Mouse (Mus musculus): Measurements from ENCODE around the gene Tapbp.

The Tapbp gene

GRCm38 (mm10) chr17:33940981-33941380 lies 25.3 kb downstream of the Tapbp start:
- CTCF ChIA-PET, result interaction anchor here (0.8 to 1.4 kb wide), 2 partner anchors 10 to 15 kb away, joined by 3 read pairs; no protein-coding TSS in a partner anchor

- CTCF ChIA-PET, result interaction anchor here (0.8 to 1.4 kb wide), 2 partner anchors 9 to 15 kb away, joined by 3 read pairs; no protein-coding TSS in a partner anchor
Observed at GRCm38 (mm10) chr17:33941381-33941780, 25.7 kb downstream of the Tapbp start.

GRCm38 (mm10) chr17:33943454-33943853 lies 27.8 kb downstream of the Tapbp start:
- CTCF ChIA-PET, result no interaction called here

- CTCF ChIA-PET, result no interaction called here
Observed at GRCm38 (mm10) chr17:33947430-33948089, 31.9 kb downstream of the Tapbp start.

- CTCF ChIA-PET, result no interaction called here
Observed at GRCm38 (mm10) chr17:33948090-33948904, 32.6 kb downstream of the Tapbp start.

GRCm38 (mm10) chr17:33948905-33949537 lies 33.3 kb downstream of the Tapbp start:
- CTCF ChIA-PET, result no interaction called here

GRCm38 (mm10) chr17:33950131-33950625 lies 34.5 kb downstream of the Tapbp start:
- CTCF ChIA-PET, result interaction anchor here (0.9 kb wide), 1 partner anchor 9 kb away, joined by 3 read pairs; no protein-coding TSS in a partner anchor

GRCm38 (mm10) chr17:33951021-33951946 lies 35.6 kb downstream of the Tapbp start, which contains the start of gene B3galt4:
Gene B3galt4 (minus strand): TSS chr17:33951488.
- CTCF ChIA-PET, result interaction anchor here (0.7 to 0.9 kb wide), 2 partner anchors 10 to 230 kb away, joined by 3 read pairs; no protein-coding TSS in a partner anchor

- CTCF ChIA-PET, result interaction anchor here (0.7 kb wide), 1 partner anchor 229 kb away, joined by 3 read pairs; no protein-coding TSS in a partner anchor
Observed at GRCm38 (mm10) chr17:33952015-33952414, 36.3 kb downstream of the Tapbp start.

GRCm38 (mm10) chr17:33952879-33953278 lies 37.2 kb downstream of the Tapbp start:
- CTCF ChIA-PET, result interaction anchor here (0.6 kb wide), 1 partner anchor 1073 kb away, joined by 3 read pairs; no protein-coding TSS in a partner anchor

- CTCF ChIA-PET, result interaction anchor here (0.6 kb wide), 1 partner anchor 1072 kb away, joined by 3 read pairs; no protein-coding TSS in a partner anchor
Observed at GRCm38 (mm10) chr17:33953310-33953709, 37.6 kb downstream of the Tapbp start.

GRCm38 (mm10) chr17:33953961-33954565 lies 38.4 kb downstream of the Tapbp start:
- CTCF ChIA-PET, result no interaction called here

GRCm38 (mm10) chr17:33954646-33955554 lies 39.2 kb downstream of the Tapbp start:
- CTCF ChIA-PET, result interaction anchor here (0.7 kb wide), 1 partner anchor 60 kb away, joined by 3 read pairs; no protein-coding TSS in a partner anchor

GRCm38 (mm10) chr17:33955555-33956214 lies 40.0 kb downstream of the Tapbp start, which contains the start of the genes Vps52 and Rps18:
Gene Vps52 (plus strand): TSS chr17:33955812.
Gene Rps18 (minus strand): TSS chr17:33956001.
- CTCF ChIA-PET, result interaction anchor here (0.7 kb wide), 1 partner anchor 689 kb away, joined by 4 read pairs; the partner anchor contains the start of gene Fkbpl

- CTCF ChIA-PET, result interaction anchor here (0.7 kb wide), 1 partner anchor 688 kb away, joined by 4 read pairs; the partner anchor contains the start of gene Fkbpl
Observed at GRCm38 (mm10) chr17:33956336-33956735, 40.6 kb downstream of the Tapbp start.

- CTCF ChIA-PET, result interaction anchor here (0.7 kb wide), 1 partner anchor 1298 kb away, joined by 3 read pairs; no protein-coding TSS in a partner anchor
Observed at GRCm38 (mm10) chr17:33957493-33957892, 41.8 kb downstream of the Tapbp start.

- CTCF ChIA-PET, result no interaction called here
Observed at GRCm38 (mm10) chr17:33958451-33958850, 42.8 kb downstream of the Tapbp start.

- CTCF ChIA-PET, result no interaction called here
Observed at GRCm38 (mm10) chr17:33959135-33959534, 43.4 kb downstream of the Tapbp start.

All from spleen, embryonic (tissue).